Comparison of ENCODE assay signal across 27 mouse cellular contexts in the genomic region with DNA sequence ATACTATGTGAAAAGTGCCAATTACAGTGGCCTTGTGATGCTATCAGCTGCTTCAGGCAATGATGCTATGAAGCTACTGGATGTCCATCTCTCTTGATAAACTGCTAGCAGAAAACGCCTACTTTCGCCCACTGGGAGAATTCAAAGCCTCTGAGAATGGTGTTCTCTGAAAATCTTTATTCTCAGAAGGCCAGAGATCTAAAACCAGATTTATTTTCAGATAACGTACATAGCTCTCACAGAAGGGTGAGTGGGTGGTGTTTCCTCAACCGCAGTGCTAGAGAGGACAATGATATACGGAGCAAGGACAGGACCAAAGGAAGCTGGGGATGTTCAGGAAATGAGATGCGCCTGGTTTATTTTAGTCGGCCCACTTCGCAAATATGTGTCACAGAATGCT.
DNase-seq lines count a peak whose midpoint lies in the region; ATAC-seq lines count a peak whose summit lies in the region.
"Had no signal": no experiment of that assay in that cellular context is flagged by ENCODE, and none has a peak within 500 bp of the region (broad histone marks: within the 10 kb centered on the region; RNA-seq: fewer than 3 reads in every experiment).

No protein-coding gene starts in this region.

- ATAC-seq in frontal cortex, adult (ENCODE audit: low TSS enrichment), result peak; percentile 77
- no peak for ATAC-seq in midbrain, embryonic 13.5 days
- ATAC-seq: hindbrain, embryonic 16.5 days; Patski had no signal

- no peaks in the 10 kb centered on the region for H3K27me3 ChIP-seq in midbrain, embryonic 13.5 days
- H3K27me3 ChIP-seq: embryonic facial prominence, embryonic 12.5 days; heart, embryonic 15.5 days; limb, embryonic 12.5 days; neural tube, embryonic 12.5 days had no signal

- DNase-seq in frontal cortex, postnatal 14 days (ENCODE audit: low spot score in 2 of 2), result no peak
- DNase-seq in layer of hippocampus, adult 8-10 months (ENCODE audit: low spot score in 2 of 2), result peak; percentile 6 to 11
- DNase-seq in layer of hippocampus, postnatal 14 days (ENCODE audit: low spot score in 2 of 2), result no peak
- DNase-seq in right cerebral cortex, postnatal 36 days (ENCODE audit: low spot score in 2 of 2), result peak; percentile 22 to 61
- no peak for DNase-seq in right cerebral cortex, postnatal 25 days
- peak; percentile 65 for DNase-seq in telencephalon, adult 2 months (ENCODE audit: low read depth, low spot score)
- DNase-seq: adrenal gland, postnatal 10 days; cerebellum, adult 11 months; cerebellum, adult 9-11 months; embryo, embryonic 11 days; gastrocnemius, postnatal 25 days; heart, adult 11 months; kidney, adult 2 months; lung, postnatal 36 days; thymus, postnatal 4 days had no signal

- H3K9me3 ChIP-seq in midbrain, embryonic 13.5 days, result no peaks in the 10 kb centered on the region
- H3K9me3 ChIP-seq: embryonic facial prominence, embryonic 12.5 days; forebrain, embryonic 10.5 days; heart, embryonic 10.5 days; heart, embryonic 15.5 days; limb, embryonic 12.5 days; neural tube, embryonic 12.5 days had no signal

- H3K9ac ChIP-seq in midbrain, embryonic 13.5 days (replicated peaks), result no peak overlapping the region
- H3K9ac ChIP-seq: embryonic facial prominence, embryonic 12.5 days; heart, embryonic 15.5 days; limb, embryonic 12.5 days; neural tube, embryonic 12.5 days had no signal

- no peak overlapping the region for H3K4me2 ChIP-seq in midbrain, embryonic 13.5 days (replicated peaks)
- H3K4me2 ChIP-seq: embryonic facial prominence, embryonic 12.5 days; heart, embryonic 15.5 days; limb, embryonic 12.5 days; midbrain, embryonic 11.5 days; neural tube, embryonic 12.5 days had no signal

- no peak overlapping the region for H3K27ac ChIP-seq in midbrain, embryonic 13.5 days
- H3K27ac ChIP-seq: embryonic facial prominence, embryonic 12.5 days; forebrain, embryonic 10.5 days; heart, embryonic 10.5 days; heart, embryonic 15.5 days; limb, embryonic 12.5 days; neural tube, embryonic 12.5 days had no signal

- no peaks in the 10 kb centered on the region for H3K36me3 ChIP-seq in midbrain, embryonic 13.5 days
- H3K36me3 ChIP-seq: embryonic facial prominence, embryonic 12.5 days; forebrain, embryonic 10.5 days; heart, embryonic 10.5 days; heart, embryonic 15.5 days; limb, embryonic 12.5 days; neural tube, embryonic 12.5 days had no signal

- H3K4me3 ChIP-seq in midbrain, embryonic 13.5 days (replicated peaks), result no peak overlapping the region
- H3K4me3 ChIP-seq: embryonic facial prominence, embryonic 12.5 days; forebrain, embryonic 10.5 days; heart, embryonic 10.5 days; heart, embryonic 15.5 days; limb, embryonic 12.5 days; myocyte; neural tube, embryonic 12.5 days had no signal

- no peaks in the 10 kb centered on the region for H3K4me1 ChIP-seq in midbrain, embryonic 13.5 days (replicated peaks)
- H3K4me1 ChIP-seq: embryonic facial prominence, embryonic 12.5 days; forebrain, embryonic 10.5 days; heart, embryonic 10.5 days; heart, embryonic 15.5 days; limb, embryonic 12.5 days; neural tube, embryonic 12.5 days had no signal

- 90% methylated on average over 8 of the region's 8 CpGs for WGBS in midbrain, embryonic 13.5 days

Comparison
In these comparisons a context has a peak if more than half of its experiments do, and no peak if none do; other contexts are left out.
1. DNase-seq: peak in layer of hippocampus, adult 8-10 months (2 of 2), right cerebral cortex, postnatal 36 days (2 of 2) and telencephalon, adult 2 months (single experiment); none in frontal cortex, postnatal 14 days (0 of 2), layer of hippocampus, postnatal 14 days (0 of 2) and right cerebral cortex, postnatal 25 days (single experiment).